Mouse (Mus musculus) E14TG2a.4 (cell line): ENCODE results near the gene Rac3.

ENCODE experiments used
- CTCF ChIP-seq: conservative IDR thresholded peaks from 2 replicates; pipeline ENCODE4 v1.5.1; 2014; ENCODE audit warnings: low read length
- NANOG ChIP-seq: IDR thresholded peaks from 2 replicates; pipeline ENCODE4 v1.6.1; 2014; ENCODE audit warnings: borderline replicate concordance, low read length, mixed read lengths
- POU5F1 ChIP-seq: IDR thresholded peaks from 2 replicates; pipeline ENCODE4 v1.6.1; 2014; ENCODE audit warnings: low read length, borderline replicate concordance

- TF ChIP-seq CTCF = no peak
- no peak for TF ChIP-seq POU5F1
- TF ChIP-seq NANOG = no peak
These were observed 5.2 kb downstream of the Rac3 start for GRCm38 (mm10) chr11:120726243-120727168.
